Mouse (Mus musculus) neural tube, embryonic 11.5 days (tissue): ENCODE data around the gene Arhgef40. TPM values are rescaled to one million over a fixed set of nuclear protein-coding genes. Genes with fewer than 3 reads are reported as not detected.

ENCODE experiments used
- ATAC-seq: fragments of 200-750 bp; cut with Nextera tagmentation; 2 replicates; pipeline ENCODE4 v1.8.0; 2017; ENCODE audit warnings: moderate number of reproducible peaks, mild to moderate bottlenecking, moderate TSS enrichment, moderate library complexity; ENCODE audit not compliant: insufficient read depth, low FRiP score, low TSS enrichment
- DNase-seq: peaks from one replicate; pipeline ENCODE4 v3.0.0-alpha.2; 2015; ENCODE audit warnings: low spot score
- H3K27ac ChIP-seq: fragments of 300-500 bp; sonication (generic); 2 replicates; pipeline ENCODE4 v1.5.1; 2014; ENCODE audit warnings: low read depth, mild to moderate bottlenecking, low read length
- H3K27me3 ChIP-seq: fragments of 300-500 bp; sonication (generic); 2 replicates; pipeline ENCODE4 v1.6.1; 2014; ENCODE audit warnings: mild to moderate bottlenecking, low read length, mixed read lengths; ENCODE audit not compliant: control insufficient read depth, insufficient read depth
- H3K36me3 ChIP-seq: fragments of 300-500 bp; sonication (generic); 2 replicates; pipeline ENCODE4 v1.6.1; 2014; ENCODE audit warnings: mild to moderate bottlenecking, low read length, moderate library complexity, mixed read lengths; ENCODE audit not compliant: control insufficient read depth, insufficient read depth
- H3K4me1 ChIP-seq: fragments of 300-500 bp; sonication (generic); 2 replicates; pipeline ENCODE4 v1.6.1; 2014; ENCODE audit warnings: low read length, mixed read lengths; ENCODE audit not compliant: control insufficient read depth, insufficient read depth
- H3K4me2 ChIP-seq: fragments of 300-500 bp; sonication (generic); 2 replicates; pipeline ENCODE4 v1.6.1; 2014; ENCODE audit warnings: low read depth, mild to moderate bottlenecking, moderate library complexity
- H3K4me3 ChIP-seq: fragments of 300-500 bp; sonication (generic); 2 replicates; pipeline ENCODE4 v1.5.1; 2014; ENCODE audit warnings: low read depth, low read length
- H3K9ac ChIP-seq: fragments of 300-500 bp; sonication (generic); 2 replicates; pipeline ENCODE4 v1.6.1; 2014; ENCODE audit warnings: mild to moderate bottlenecking, low read length
- H3K9me3 ChIP-seq: fragments of 300-500 bp; sonication (generic); 2 replicates; pipeline ENCODE4 v1.6.1; 2016; ENCODE audit warnings: low read length; ENCODE audit not compliant: control insufficient read depth
- WGBS: fragments of 180-500 bp; shearing (Covaris S2); extraction: QIAGEN DNeasy Blood & Tissue Kit; methylation state at CpG from one replicate; pipeline ENCODE4 v1.1.7; 2014; 5-methylcytosine and 5-hydroxymethylcytosine counted together
- polyA plus RNA-seq: library from polyadenylated mRNA; unstranded; fragments of >200 nt; fragmentation: Nextera tagmentation; extraction: Ambion mirVana; gene quantifications from 2 replicates; pipeline ENCODE4 v1.2.1, GENCODE M21; 2014

Gene Arhgef40
- polyA plus RNA-seq = 76.7 and 77.2 TPM in 2 replicates

DNA sequence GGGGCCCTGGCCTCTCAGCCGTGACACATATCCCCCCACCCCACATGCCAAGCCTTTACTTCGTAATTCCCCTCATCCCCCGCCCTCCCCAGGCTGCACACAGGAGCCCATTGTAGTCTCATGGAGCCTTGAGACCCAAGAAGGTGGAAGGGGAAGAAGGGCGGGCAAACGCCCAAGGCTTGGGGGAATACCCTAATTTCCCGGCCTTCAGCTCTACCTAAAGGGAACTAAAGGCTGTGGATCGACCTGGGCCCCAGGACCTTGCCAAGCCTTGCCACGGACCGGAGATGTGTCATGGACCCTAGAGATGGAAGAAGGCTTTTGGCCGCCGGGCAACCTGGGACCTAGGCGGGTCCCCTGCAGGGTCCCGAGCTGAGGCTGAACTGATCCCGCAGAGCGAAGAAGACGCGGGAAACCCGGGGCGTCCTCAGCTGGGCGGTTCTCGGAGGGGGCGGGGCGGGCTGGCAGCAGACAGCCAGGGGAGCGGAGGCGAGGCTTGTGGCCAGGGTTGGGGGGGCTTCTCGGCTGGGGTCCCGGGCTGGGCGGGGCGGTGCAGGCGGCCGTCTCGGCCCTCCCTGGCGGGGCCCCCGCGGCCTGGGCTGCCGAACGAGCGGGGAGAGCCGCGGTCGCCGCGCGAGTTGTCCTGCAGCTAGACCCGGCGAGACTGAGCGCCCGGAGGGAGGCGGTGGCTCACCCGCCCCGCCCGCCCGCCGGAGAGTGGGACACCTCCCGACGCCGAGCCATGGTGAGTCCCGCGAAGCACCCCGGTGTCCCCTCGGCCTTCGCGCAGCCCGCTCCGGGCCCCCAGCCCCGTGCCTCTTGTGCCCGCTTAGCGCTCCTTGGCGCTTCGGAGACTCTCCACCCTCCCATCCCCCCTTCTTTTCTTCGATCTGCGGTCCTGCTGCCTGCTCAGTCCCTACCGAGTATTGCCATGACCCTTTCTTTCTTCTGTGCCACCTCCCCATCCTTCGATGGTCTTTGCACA lies at the start of gene Arhgef40:
Arhgef40 (plus strand) TSS at position 473 of the 985 bp plus-strand sequence.
- ATAC-seq (peak; percentile 80), DNase-seq (peak; percentile 86)
- no peaks in the 10 kb centered on the region for H3K27me3 ChIP-seq
- H3K4me1 ChIP-seq = peaks cover 12% of the 10 kb centered on the region
- H3K9me3 ChIP-seq = no peaks in the 10 kb centered on the region
- peak within 1 kb of the TSS; percentile 74 for H3K27ac ChIP-seq
- H3K4me3 ChIP-seq = peak within 1 kb of the TSS; percentile 65
- H3K4me2 ChIP-seq = peak within 1 kb of the TSS; percentile 89
- peaks cover 5% of the 10 kb centered on the region for H3K36me3 ChIP-seq
- 0% methylated on average over 48 of the region's 74 CpGs for WGBS
- H3K9ac ChIP-seq = peak within 1 kb of the TSS; percentile 77

- Histone ChIP-seq H3K36me3 (no peaks in the 10 kb centered on the region), H3K4me2 (no peak overlapping the region), H3K4me1 (0 out of 2 replicates have a peak, but pooled peaks cover 2% of the 10 kb centered on the region), H3K9ac (no peak overlapping the region), H3K4me3 (no peak overlapping the region), H3K27ac (no peak overlapping the region), H3K27me3 (no peaks in the 10 kb centered on the region), H3K9me3 (no peaks in the 10 kb centered on the region)
- WGBS = 93% methylated on average over 9 of the region's 9 CpGs
- no peak for DNase-seq
- no peak for ATAC-seq
These were observed 45.5 kb upstream of the Arhgef40 start for GRCm38 (mm10) chr14:51939005-51939404.

- Histone ChIP-seq H3K4me2 (no peak overlapping the region), H3K9ac (no peak overlapping the region), H3K4me3 (no peak overlapping the region), H3K27me3 (no peaks in the 10 kb centered on the region), H3K27ac (no peak overlapping the region), H3K4me1 (0 out of 2 replicates have a peak, but pooled peaks cover 2% of the 10 kb centered on the region), H3K9me3 (no peaks in the 10 kb centered on the region), H3K36me3 (no peaks in the 10 kb centered on the region)
- ATAC-seq = no peak
- no peak for DNase-seq
- 39% methylated on average over 8 of the region's 8 CpGs for WGBS
These were observed 43.5 kb upstream of the Arhgef40 start for GRCm38 (mm10) chr14:51940944-51941560.

DNA sequence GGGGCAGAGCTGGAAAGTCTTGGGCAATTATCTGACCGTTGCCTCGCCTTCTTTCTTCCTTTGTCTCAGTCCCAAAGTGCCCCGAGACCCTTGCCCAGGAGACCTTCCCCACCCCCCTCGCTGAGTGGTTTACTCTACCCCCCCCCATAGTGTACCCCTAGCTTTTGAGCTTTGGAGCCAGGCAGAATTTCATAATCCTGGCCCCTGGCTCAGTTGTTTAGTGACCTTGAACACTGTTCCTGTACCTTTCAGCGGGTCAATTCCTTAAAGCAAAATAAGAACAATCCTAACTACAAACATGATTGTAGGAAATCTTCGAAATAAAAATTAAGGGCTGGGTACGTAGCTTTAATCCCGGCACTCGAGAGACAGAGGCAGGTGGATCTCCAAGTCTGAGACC lies 42.9 kb upstream of the Arhgef40 start:
- Histone ChIP-seq H3K4me2 (no peak overlapping the region), H3K27ac (no peak overlapping the region), H3K9ac (no peak overlapping the region), H3K4me1 (0 out of 2 replicates have a peak, but pooled peaks cover 2% of the 10 kb centered on the region), H3K36me3 (no peaks in the 10 kb centered on the region), H3K9me3 (no peaks in the 10 kb centered on the region), H3K27me3 (no peaks in the 10 kb centered on the region), H3K4me3 (no peak overlapping the region)
- no peak for ATAC-seq
- 58% methylated on average over 9 of the region's 9 CpGs for WGBS
- no peak for DNase-seq

GRCm38 (mm10) chr14:51942236-51942635 lies 42.3 kb upstream of the Arhgef40 start:
- ATAC-seq = no peak
- 0 out of 2 replicates have a peak, but pooled peaks cover 2% of the 10 kb centered on the region for H3K4me1 ChIP-seq
- no peak for DNase-seq
- H3K9ac ChIP-seq = no peak overlapping the region
- H3K9me3 ChIP-seq = no peaks in the 10 kb centered on the region
- no peak overlapping the region for H3K27ac ChIP-seq
- 71% methylated on average over 7 of the region's 7 CpGs for WGBS
- no peaks in the 10 kb centered on the region for H3K36me3 ChIP-seq
- H3K4me2 ChIP-seq = no peak overlapping the region
- no peak overlapping the region for H3K4me3 ChIP-seq
- no peaks in the 10 kb centered on the region for H3K27me3 ChIP-seq

- no peak overlapping the region for H3K9ac ChIP-seq
- H3K36me3 ChIP-seq = no peaks in the 10 kb centered on the region
- ATAC-seq (no peak), DNase-seq (no peak)
- H3K27me3 ChIP-seq = no peaks in the 10 kb centered on the region
- H3K4me1 ChIP-seq = 0 out of 2 replicates have a peak, but pooled peaks cover 2% of the 10 kb centered on the region
- H3K4me3 ChIP-seq = no peak overlapping the region
- H3K4me2 ChIP-seq = no peak overlapping the region
- H3K9me3 ChIP-seq = no peaks in the 10 kb centered on the region
- H3K27ac ChIP-seq = no peak overlapping the region
- 83% methylated on average over 6 of the region's 6 CpGs for WGBS
These were observed 41.2 kb upstream of the Arhgef40 start for GRCm38 (mm10) chr14:51943336-51943735.

- WGBS = 97% methylated on average over 2 of the region's 2 CpGs
- Histone ChIP-seq H3K4me2 (no peak overlapping the region), H3K27me3 (no peaks in the 10 kb centered on the region), H3K4me3 (no peak overlapping the region), H3K9me3 (no peaks in the 10 kb centered on the region), H3K36me3 (no peaks in the 10 kb centered on the region), H3K4me1 (no peaks in the 10 kb centered on the region), H3K9ac (no peak overlapping the region), H3K27ac (no peak overlapping the region)
- DNase-seq = no peak
- ATAC-seq = no peak
These were observed 24.2 kb upstream of the Arhgef40 start for GRCm38 (mm10) chr14:51960316-51960715.

DNA sequence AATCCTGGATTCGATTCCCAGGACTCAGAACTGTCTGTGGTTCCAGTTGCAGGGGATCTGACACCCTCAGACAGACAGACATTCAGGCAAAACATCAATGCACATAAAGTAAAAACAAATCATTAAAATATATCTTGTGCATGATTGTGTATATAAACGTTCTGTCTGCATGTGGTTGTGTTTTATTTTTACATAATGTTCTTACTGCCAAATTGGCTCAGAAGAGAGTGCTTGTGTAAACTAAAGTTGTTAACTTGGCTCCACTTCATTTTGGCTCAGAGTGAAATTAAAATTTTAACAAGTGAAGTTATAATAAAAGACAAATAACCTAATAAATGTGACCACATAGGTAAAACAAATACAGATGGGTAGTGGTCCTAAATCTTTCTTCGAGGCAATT lies 17.1 kb upstream of the Arhgef40 start:
- no peaks in the 10 kb centered on the region for H3K36me3 ChIP-seq
- WGBS = 91% methylated on average over 3 of the region's 3 CpGs
- H3K4me1 ChIP-seq = no peaks in the 10 kb centered on the region
- H3K27ac ChIP-seq = no peak overlapping the region
- no peak for DNase-seq
- H3K4me3 ChIP-seq = no peak overlapping the region
- H3K27me3 ChIP-seq = no peaks in the 10 kb centered on the region
- no peak overlapping the region for H3K4me2 ChIP-seq
- no peaks in the 10 kb centered on the region for H3K9me3 ChIP-seq
- H3K9ac ChIP-seq = no peak overlapping the region
- no peak for ATAC-seq
